Mouse (Mus musculus): ENCODE results near the gene Supt6.

- TF ChIP-seq POLR2A (IDR thresholded peaks at IDR 0.05; ENCODE audit: extremely low read depth, insufficient read depth, low read length) (no peak), CTCF (IDR thresholded peaks at IDR 0.05; ENCODE audit: low read depth, low read length) (no peak)
Observed at GRCm38 (mm10) chr11:78165761-78166109, 80.1 kb downstream of the Supt6 start.

Measured in liver, adult 2 months (tissue).